Comparison of ENCODE assay signal across 9 mouse cellular contexts in the genomic region with DNA sequence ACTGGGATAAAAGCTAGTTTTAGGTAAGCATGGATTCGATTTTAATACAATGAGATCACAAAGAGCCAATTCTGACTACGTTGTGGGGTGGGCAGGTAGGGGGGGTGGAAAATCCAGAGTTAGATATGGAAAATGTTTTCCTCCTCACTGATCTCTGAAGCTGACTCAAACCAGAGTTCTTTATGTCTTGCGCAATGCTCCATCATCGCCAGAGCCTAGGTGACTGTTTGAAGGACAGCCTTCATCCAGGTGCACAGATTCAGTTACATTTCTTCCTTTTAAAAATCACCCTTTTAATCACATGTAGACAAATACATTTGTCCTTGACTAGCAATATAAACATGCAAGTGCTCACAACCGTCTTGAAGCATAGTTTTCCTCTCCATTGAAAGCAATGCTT.
DNase-seq lines count a peak whose midpoint lies in the region; ATAC-seq and TF ChIP-seq lines count a peak whose summit lies in the region.
"Had no signal": no experiment of that assay in that cellular context is flagged by ENCODE, and none has a peak within 500 bp of the region (broad histone marks: within the 10 kb centered on the region; RNA-seq: fewer than 3 reads in every experiment).

No protein-coding gene starts in this region.

- H3K9me3 ChIP-seq in embryonic facial prominence, embryonic 10.5 days: no peaks in the 10 kb centered on the region
- no peaks in the 10 kb centered on the region for H3K9me3 ChIP-seq in forebrain, embryonic 15.5 days
- no peaks in the 10 kb centered on the region for H3K9me3 ChIP-seq in midbrain, embryonic 16.5 days (replicated peaks; ENCODE audit: control insufficient read depth, low read length, poor library complexity, severe bottlenecking)
- H3K9me3 ChIP-seq: heart, embryonic 13.5 days had no signal

- peak overlapping the region; percentile 98 for H3K27ac ChIP-seq in left cerebral cortex, adult 2 months
- peak overlapping the region; percentile 14; the same call in 1 of the 2 replicates for H3K27ac ChIP-seq in embryonic facial prominence, embryonic 10.5 days (replicated peaks)
- peak overlapping the region; percentile 94 for H3K27ac ChIP-seq in forebrain, embryonic 15.5 days (replicated peaks)
- peak overlapping the region; percentile 75 for H3K27ac ChIP-seq in midbrain, embryonic 16.5 days (ENCODE audit: low read length)
- H3K27ac ChIP-seq: heart, embryonic 13.5 days had no signal

- no peak for DNase-seq in left cerebral cortex, adult 2 months (ENCODE audit: extremely low spot score in 1 of 2, low spot score in 2 of 2)
- DNase-seq in left cerebral cortex, postnatal 14 days (ENCODE audit: low spot score in 2 of 2): no peak
- DNase-seq in embryonic facial prominence, embryonic 10.5 days (ENCODE audit: low spot score): no peak
- no peak for DNase-seq in heart, postnatal 14 days
- no peak for DNase-seq in gastrocnemius, postnatal 25 days
- DNase-seq in right cerebral cortex, postnatal 10 days (ENCODE audit: low spot score in 2 of 2): no peak

- no peak for ATAC-seq in forebrain, embryonic 15.5 days (replicated peaks)
- ATAC-seq in midbrain, embryonic 16.5 days: no peak

- TF ChIP-seq CTCF in left cerebral cortex, adult 2 months (IDR thresholded peaks at IDR 0.05): no peak

- H3K4me2 ChIP-seq in forebrain, embryonic 15.5 days (replicated peaks): peak overlapping the region; percentile 47
- peak overlapping the region; percentile 61 for H3K4me2 ChIP-seq in midbrain, embryonic 16.5 days (ENCODE audit: low read length)

- peak overlapping the region; percentile 41 for H3K9ac ChIP-seq in forebrain, embryonic 15.5 days (replicated peaks)
- peak overlapping the region; percentile 60 for H3K9ac ChIP-seq in midbrain, embryonic 16.5 days (ENCODE audit: low read depth, low read length)
- H3K9ac ChIP-seq: heart, embryonic 13.5 days had no signal

- 85% methylated on average over 5 of the region's 5 CpGs for WGBS in embryonic facial prominence, embryonic 10.5 days
- WGBS in forebrain, embryonic 15.5 days: 61% methylated on average over 5 of the region's 5 CpGs
- WGBS in midbrain, embryonic 16.5 days: 57% methylated on average over 5 of the region's 5 CpGs

- peaks cover 64% of the 10 kb centered on the region for H3K4me1 ChIP-seq in embryonic facial prominence, embryonic 10.5 days
- peaks cover 46% of the 10 kb centered on the region for H3K4me1 ChIP-seq in forebrain, embryonic 15.5 days
- peaks cover 35% of the 10 kb centered on the region for H3K4me1 ChIP-seq in midbrain, embryonic 16.5 days (ENCODE audit: control insufficient read depth, insufficient read depth, low read length)

- no peaks in the 10 kb centered on the region for H3K36me3 ChIP-seq in embryonic facial prominence, embryonic 10.5 days (replicated peaks)
- no peaks in the 10 kb centered on the region for H3K36me3 ChIP-seq in forebrain, embryonic 15.5 days
- no peaks in the 10 kb centered on the region for H3K36me3 ChIP-seq in midbrain, embryonic 16.5 days (ENCODE audit: control insufficient read depth, insufficient read depth, low read length)
- H3K36me3 ChIP-seq: heart, embryonic 13.5 days had no signal

- intact Hi-C loops in left cerebral cortex, adult 2 months (cut with DNase I): loop anchor here (1.0 to 5.0 kb wide), 2 partner anchors 113 to 123 kb away; no protein-coding TSS in a partner anchor
- intact Hi-C loops in left cerebral cortex, postnatal 14 days (cut with DNase I): no loop called here
- intact Hi-C loops in heart, postnatal 14 days (cut with DNase I): no loop called here

- H3K4me3 ChIP-seq in left cerebral cortex, adult 2 months: peak overlapping the region; percentile 56
- no peak overlapping the region for H3K4me3 ChIP-seq in embryonic facial prominence, embryonic 10.5 days
- H3K4me3 ChIP-seq in forebrain, embryonic 15.5 days: peak overlapping the region; percentile 46
- peak overlapping the region; percentile 47 for H3K4me3 ChIP-seq in midbrain, embryonic 16.5 days (ENCODE audit: low read depth, low read length)

- H3K27me3 ChIP-seq in embryonic facial prominence, embryonic 10.5 days (replicated peaks; ENCODE audit: low read depth, poor library complexity, severe bottlenecking): no peaks in the 10 kb centered on the region
- H3K27me3 ChIP-seq in forebrain, embryonic 15.5 days: no peaks in the 10 kb centered on the region
- H3K27me3 ChIP-seq in midbrain, embryonic 16.5 days (ENCODE audit: control insufficient read depth, insufficient read depth, low read depth, low read length): no peaks in the 10 kb centered on the region
- H3K27me3 ChIP-seq: heart, embryonic 13.5 days had no signal

Comparison
In these comparisons a context has a peak if more than half of its experiments do, and no peak if none do; other contexts are left out.
1. H3K27ac ChIP-seq: peak in every context shown above with its lines; median percentile 98 in left cerebral cortex, adult 2 months; 94 in forebrain, embryonic 15.5 days; 75 in midbrain, embryonic 16.5 days; 14 in embryonic facial prominence, embryonic 10.5 days.